Mouse (Mus musculus) E14TG2a.4 (cell line): ENCODE results near the gene Cyb561d2.

Source experiments
- CTCF ChIP-seq: conservative IDR thresholded peaks from 2 replicates; pipeline ENCODE4 v1.5.1; 2014; ENCODE audit warnings: low read length
- NANOG ChIP-seq: IDR thresholded peaks from 2 replicates; pipeline ENCODE4 v1.6.1; 2014; ENCODE audit warnings: borderline replicate concordance, low read length, mixed read lengths

- no peak for TF ChIP-seq CTCF
- TF ChIP-seq NANOG: no peak
Observed at GRCm38 (mm10) chr9:107555701-107556100, 13.7 kb upstream of the Cyb561d2 start.
